ENCODE assay signal across 21 mouse cellular contexts in the genomic region with DNA sequence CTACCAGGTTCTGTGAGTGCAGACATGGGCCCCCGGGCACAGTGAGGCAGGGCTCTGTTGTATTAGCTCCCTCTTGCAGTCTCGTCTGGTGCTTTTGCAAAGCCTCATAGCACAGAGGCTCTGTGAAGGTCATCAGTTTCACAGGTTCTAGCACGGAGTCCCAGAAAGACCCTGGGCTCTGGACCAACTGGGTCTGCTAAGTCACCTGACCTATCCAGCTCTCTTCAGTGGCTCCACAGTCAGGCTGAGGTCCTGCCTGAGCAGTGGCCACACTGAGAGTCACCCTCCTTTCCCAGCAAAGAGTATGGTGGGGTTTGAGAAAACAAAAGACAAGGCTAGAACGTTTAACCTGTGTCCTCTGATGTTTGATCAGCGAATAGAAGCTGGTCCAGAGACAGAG. TPM values are rescaled to one million over a fixed set of nuclear protein-coding genes. Genes with fewer than 3 reads are reported as not detected.
A peak's percentile ranks its signal among the peaks of the same experiment; 100 is the strongest.
DNase-seq lines count a peak whose midpoint lies in the region; ATAC-seq lines count a peak whose summit lies in the region.
"Had no signal": no experiment of that assay in that cellular context is flagged by ENCODE, and none has a peak within 500 bp of the region (broad histone marks: within the 10 kb centered on the region; RNA-seq: fewer than 3 reads in every experiment).

No protein-coding gene starts in this region.

- peak overlapping the region; percentile 59; the same call in 1 of the 2 replicates for H3K27ac ChIP-seq in heart, embryonic 10.5 days
- peak overlapping the region; percentile 52 for H3K27ac ChIP-seq in heart, embryonic 16.5 days (ENCODE audit: low read length)
- H3K27ac ChIP-seq: embryonic facial prominence, embryonic 15.5 days; hindbrain, embryonic 15.5 days; intestine, embryonic 15.5 days; limb, embryonic 15.5 days; liver, embryonic 15.5 days; midbrain, embryonic 13.5 days; neural tube, embryonic 13.5 days had no signal

- no peak overlapping the region for H3K4me2 ChIP-seq in heart, embryonic 16.5 days (ENCODE audit: low read depth, low read length)
- H3K4me2 ChIP-seq: embryonic facial prominence, embryonic 15.5 days; hindbrain, embryonic 15.5 days; intestine, embryonic 15.5 days; limb, embryonic 15.5 days; liver, embryonic 15.5 days; midbrain, embryonic 13.5 days; neural tube, embryonic 13.5 days had no signal

- no peaks in the 10 kb centered on the region for H3K36me3 ChIP-seq in heart, embryonic 10.5 days
- no peaks in the 10 kb centered on the region for H3K36me3 ChIP-seq in heart, embryonic 16.5 days (ENCODE audit: control insufficient read depth, insufficient read depth)
- H3K36me3 ChIP-seq: embryonic facial prominence, embryonic 15.5 days; G1E; hindbrain, embryonic 15.5 days; intestine, embryonic 15.5 days; limb, embryonic 15.5 days; liver, embryonic 15.5 days; midbrain, embryonic 13.5 days; neural tube, embryonic 13.5 days had no signal

- H3K27me3 ChIP-seq in heart, embryonic 10.5 days (ENCODE audit: insufficient read depth, poor library complexity, severe bottlenecking), result no peaks in the 10 kb centered on the region
- H3K27me3 ChIP-seq in heart, embryonic 16.5 days (ENCODE audit: control insufficient read depth, insufficient read depth, low read length), result no peaks in the 10 kb centered on the region
- H3K27me3 ChIP-seq: embryonic facial prominence, embryonic 15.5 days; hindbrain, embryonic 15.5 days; intestine, embryonic 15.5 days; limb, embryonic 15.5 days; liver, embryonic 15.5 days; midbrain, embryonic 13.5 days; neural tube, embryonic 13.5 days had no signal

- no peak overlapping the region for H3K4me3 ChIP-seq in heart, embryonic 10.5 days
- H3K4me3 ChIP-seq in heart, embryonic 16.5 days (ENCODE audit: low read length), result no peak overlapping the region
- H3K4me3 ChIP-seq: embryonic facial prominence, embryonic 15.5 days; hindbrain, embryonic 15.5 days; intestine, embryonic 15.5 days; limb, embryonic 15.5 days; liver, embryonic 15.5 days; midbrain, embryonic 13.5 days; neural tube, embryonic 13.5 days had no signal

- peaks cover 52% of the 10 kb centered on the region for H3K4me1 ChIP-seq in heart, embryonic 10.5 days
- H3K4me1 ChIP-seq in heart, embryonic 16.5 days (ENCODE audit: control insufficient read depth, insufficient read depth, low read length), result peaks cover 48% of the 10 kb centered on the region
- H3K4me1 ChIP-seq: liver, embryonic 15.5 days had no signal

- no peaks in the 10 kb centered on the region for H3K9me3 ChIP-seq in heart, embryonic 10.5 days
- H3K9me3 ChIP-seq in heart, embryonic 16.5 days (replicated peaks; ENCODE audit: control insufficient read depth, low read length), result no peaks in the 10 kb centered on the region
- H3K9me3 ChIP-seq: embryonic facial prominence, embryonic 15.5 days; G1E; hindbrain, embryonic 15.5 days; intestine, embryonic 15.5 days; limb, embryonic 15.5 days; liver, embryonic 15.5 days; midbrain, embryonic 13.5 days; neural tube, embryonic 13.5 days had no signal

- WGBS in heart, embryonic 10.5 days, result 65% methylated on average over 5 of the region's 5 CpGs
- 65% methylated on average over 5 of the region's 5 CpGs for WGBS in heart, embryonic 16.5 days

- DNase-seq in adrenal gland, postnatal 36 days, result peak; percentile 28 to 32
- DNase-seq in adrenal gland, adult 8-10 months, result no peak
- DNase-seq in heart, embryonic 10.5 days (ENCODE audit: low spot score), result no peak
- no peak for DNase-seq in heart, postnatal 4 days
- DNase-seq in kidney, postnatal 14 days, result peak; percentile 31
- DNase-seq in kidney, postnatal 36 days, result no peak
- DNase-seq: embryo, embryonic 11 days; layer of hippocampus, postnatal 36 days; right cerebral cortex, adult 18-20 months; thymus, postnatal 36 days had no signal

- ATAC-seq in heart, embryonic 16.5 days (replicated peaks; ENCODE audit: extremely low read depth, insufficient read depth, low FRiP score), result no peak
- ATAC-seq: activated CD4-positive, CD25-positive, alpha-beta regulatory T cell, adult 4 months; intestine, embryonic 15.5 days; lung, postnatal 0 days; midbrain, embryonic 13.5 days had no signal

- H3K9ac ChIP-seq in heart, embryonic 16.5 days (ENCODE audit: low read length), result no peak overlapping the region
- H3K9ac ChIP-seq: embryonic facial prominence, embryonic 15.5 days; hindbrain, embryonic 15.5 days; intestine, embryonic 15.5 days; limb, embryonic 15.5 days; liver, embryonic 15.5 days; midbrain, embryonic 13.5 days; neural tube, embryonic 13.5 days had no signal

RNA-seq across cellular contexts. Expression of a gene that starts 51.0 kb away (rescaled TPM):
- total RNA-seq in adrenal gland, postnatal 36 days (2021), result 100 to 1,000 TPM in 1 of 2 experiments, 10 to 100 TPM in 1; 89.7 to 114 TPM
- total RNA-seq in adrenal gland, adult 8-10 months (2022), result 100 to 1,000 TPM in 2 of 4 experiments, 10 to 100 TPM in 2; 74.4 to 129 (median 98.9) TPM
- polyA plus RNA-seq in heart, embryonic 10.5 days (2016; fragmentation: Nextera tagmentation; extraction: Ambion mirVana), result 4.6 and 6.5 TPM in 2 replicates
- 10 to 100 TPM; 98.2 to 100.0 TPM for total RNA-seq in heart, postnatal 4 days (2021)
- 9.1 and 9.8 TPM in 2 replicates for polyA plus RNA-seq in heart, embryonic 16.5 days (2015; fragmentation: Nextera tagmentation; extraction: Ambion mirVana)

Comparison
In these comparisons a context has a peak if more than half of its experiments do, and no peak if none do; other contexts are left out.
1. DNase-seq: peak in adrenal gland, postnatal 36 days (2 of 2) and kidney, postnatal 14 days (single experiment); none in adrenal gland, adult 8-10 months (single experiment), heart, embryonic 10.5 days (single experiment), heart, postnatal 4 days (single experiment) and kidney, postnatal 36 days (0 of 2).